Mouse (Mus musculus): ENCODE data around the gene Aldh3b1.
A peak's percentile ranks its signal among the peaks of the same experiment; 100 is the strongest.
"Not testable (repeated sequence)": the region's sequence is repeated elsewhere in the genome, so short reads cannot be mapped to it uniquely, and the experiment has no call there.

Gene Aldh3b1

DNA sequence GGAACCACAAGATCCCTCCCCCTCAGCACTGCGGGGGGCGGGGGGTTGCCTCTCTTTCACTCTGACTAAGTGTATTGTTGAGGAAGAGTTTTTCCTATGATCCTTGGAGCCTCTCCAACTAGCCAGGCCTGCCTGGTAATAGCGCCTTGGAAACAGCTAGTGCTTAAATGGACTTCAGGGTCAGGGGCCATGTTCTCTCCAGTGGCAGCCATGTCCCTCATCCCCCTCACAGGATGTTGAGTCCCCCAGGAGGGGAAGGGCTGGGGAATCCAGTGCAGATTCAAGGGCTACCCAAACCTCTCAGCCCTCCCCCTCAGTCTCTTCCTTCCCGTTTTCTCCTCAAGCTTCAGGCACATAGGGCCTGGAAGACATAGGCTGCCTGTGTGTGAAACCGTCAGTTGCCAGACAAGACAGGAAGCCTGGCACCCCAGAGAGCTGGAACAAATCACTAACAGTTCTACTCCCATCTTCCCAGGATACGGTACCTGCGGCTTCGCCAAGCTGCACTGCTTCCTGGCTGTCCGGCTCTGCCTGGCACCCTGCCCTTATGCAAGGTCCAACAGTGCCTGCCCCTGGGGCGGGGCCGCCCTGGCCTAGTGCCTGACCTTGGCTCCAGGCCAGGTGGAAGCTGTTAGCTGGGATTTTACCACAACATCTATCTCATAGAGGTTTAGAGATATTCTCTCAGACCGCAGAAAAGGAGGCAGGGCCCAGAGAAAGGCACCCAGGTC is at the start of gene Aldh3b1:
TSS of gene Aldh3b1 (minus strand) at position 598 of the 731 bp plus-strand sequence.
- peak; percentile 28 for DNase-seq

DNA sequence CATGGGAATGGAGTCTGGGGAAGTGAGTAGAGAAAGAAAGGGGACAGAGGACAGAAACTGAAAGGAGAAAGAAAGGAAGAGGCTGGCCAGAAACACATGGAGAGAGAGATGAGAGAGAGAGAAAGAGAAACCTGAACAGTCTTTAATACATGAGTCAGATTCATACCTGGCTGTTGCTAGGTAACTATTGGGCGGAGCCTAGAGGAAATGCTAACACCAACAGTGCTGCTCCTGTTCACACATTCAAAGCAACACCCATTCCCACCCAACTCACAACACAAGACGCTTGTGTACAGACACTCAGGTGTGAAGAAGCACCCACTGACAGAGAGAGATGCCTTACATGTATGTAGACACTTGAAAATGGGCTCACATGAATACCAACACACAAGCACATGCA is 46.3 kb upstream of the Aldh3b1 start:
- DNase-seq = no peak

DNA sequence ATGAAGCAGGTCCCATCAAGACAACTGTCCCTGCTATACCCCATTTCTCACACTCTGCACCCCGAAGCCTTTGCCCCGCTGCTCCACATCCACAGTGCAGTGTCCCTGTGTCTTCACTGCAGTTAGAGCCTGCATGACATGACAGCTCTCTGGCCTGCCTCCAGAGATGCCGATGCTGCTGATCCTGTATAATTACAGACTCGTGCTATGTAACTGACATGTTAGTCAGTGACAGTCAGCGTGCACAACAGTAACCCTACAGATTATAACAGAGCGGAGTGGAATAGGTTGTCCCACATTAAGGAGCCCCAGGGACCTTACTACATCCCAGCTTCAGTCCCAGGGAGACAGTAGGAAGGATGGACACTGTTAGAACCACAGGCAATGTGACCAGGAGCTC is 45.0 kb upstream of the Aldh3b1 start:
- DNase-seq = not testable (repeated sequence)

DNA sequence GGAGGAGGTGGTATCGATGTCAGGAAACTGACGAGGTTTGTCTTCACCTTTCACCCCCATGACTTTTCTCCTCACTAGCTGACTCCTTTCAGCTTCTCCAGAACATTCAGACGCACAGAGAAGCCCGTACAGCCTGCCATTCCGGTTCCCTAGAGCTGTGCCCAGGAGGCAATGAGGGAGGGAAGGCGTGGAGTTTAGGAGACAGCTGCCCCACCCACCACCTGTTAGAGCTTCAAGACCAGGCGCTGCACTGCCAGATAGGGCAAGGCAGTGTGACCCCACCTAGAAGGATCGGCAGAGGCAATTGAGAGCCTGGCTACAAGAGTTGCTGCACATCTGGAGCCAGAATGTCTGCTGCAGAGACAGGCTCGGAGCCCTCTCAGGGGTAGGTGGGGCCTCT is 42.6 kb upstream of the Aldh3b1 start, which contains the start of gene Aldh3b2:
TSS of gene Aldh3b2 (plus strand) at position 100 of the 400 bp plus-strand sequence.
- no peak for DNase-seq

DNA sequence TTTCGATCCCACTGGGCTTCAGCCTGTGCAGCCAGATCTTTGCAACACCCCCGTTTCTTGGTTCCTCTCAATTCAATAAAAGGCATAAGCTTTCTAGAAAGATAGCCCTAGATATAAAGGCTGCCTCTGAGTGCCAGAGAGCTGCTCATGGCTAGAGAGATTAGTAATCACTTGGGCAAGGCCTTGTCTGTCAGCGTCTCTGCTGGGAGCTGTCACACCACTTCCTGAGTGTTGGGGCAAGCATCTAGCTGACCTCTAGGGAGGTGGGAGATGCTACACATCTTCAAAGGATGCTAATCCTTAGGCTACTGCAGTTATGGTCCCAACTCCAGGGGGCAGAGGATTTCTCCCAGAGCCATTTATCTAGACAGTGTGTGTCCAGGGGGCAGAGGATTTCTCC is 37.6 kb upstream of the Aldh3b1 start:
- no peak for DNase-seq

DNA sequence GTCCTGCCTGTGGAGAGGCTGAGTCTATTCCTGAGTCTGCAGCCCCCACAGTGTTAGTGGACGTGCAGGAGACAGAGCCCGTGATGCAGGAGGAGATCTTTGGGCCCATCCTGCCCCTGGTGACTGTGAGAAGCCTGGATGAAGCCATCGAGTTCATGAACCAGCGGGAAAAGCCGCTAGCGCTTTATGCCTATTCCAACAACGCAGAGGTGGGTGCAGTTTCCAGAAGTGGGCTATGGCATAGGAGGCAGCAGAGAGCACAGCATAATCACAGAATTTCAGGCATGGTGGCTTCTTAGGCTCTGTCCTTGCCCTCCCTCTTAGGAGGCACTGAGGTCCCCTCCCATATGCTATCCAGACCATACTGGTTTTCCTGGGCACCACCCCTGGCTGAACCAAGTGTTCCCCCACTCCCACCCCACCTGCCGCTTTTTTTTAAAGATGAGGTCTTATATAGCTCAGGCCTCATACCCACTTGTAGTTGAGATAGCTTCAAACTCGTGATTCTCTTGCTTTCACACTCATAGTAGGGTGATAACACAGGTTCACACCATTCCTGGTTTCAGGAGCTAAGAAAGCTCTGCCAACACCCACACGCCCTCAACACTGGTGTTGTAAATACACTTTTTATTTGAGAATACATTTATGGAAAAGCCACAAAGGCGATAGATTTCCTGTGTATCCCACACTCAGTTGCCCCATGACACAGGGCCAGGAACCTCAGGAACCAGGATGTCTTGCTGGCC is 36.9 kb upstream of the Aldh3b1 start:
- DNase-seq = no peak

DNA sequence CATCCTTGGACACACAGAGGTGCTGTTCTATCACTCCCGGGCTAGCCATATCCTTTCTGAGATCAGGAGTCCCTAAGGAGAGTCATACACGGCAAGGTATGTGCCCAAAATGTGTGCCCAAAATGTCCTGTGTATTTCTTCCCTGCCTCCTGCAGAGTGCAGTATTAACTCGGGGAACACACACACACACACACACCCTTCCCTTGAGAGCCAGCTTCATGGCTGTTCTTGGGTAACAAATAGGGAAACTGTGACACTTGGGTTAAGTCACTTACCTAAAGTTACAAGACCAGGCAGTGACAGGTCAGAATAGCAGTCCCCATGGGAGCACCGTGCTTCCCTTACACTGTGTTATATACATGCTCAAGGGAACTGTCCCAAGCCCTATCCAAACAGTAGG is 34.4 kb upstream of the Aldh3b1 start:
- no peak for DNase-seq

DNA sequence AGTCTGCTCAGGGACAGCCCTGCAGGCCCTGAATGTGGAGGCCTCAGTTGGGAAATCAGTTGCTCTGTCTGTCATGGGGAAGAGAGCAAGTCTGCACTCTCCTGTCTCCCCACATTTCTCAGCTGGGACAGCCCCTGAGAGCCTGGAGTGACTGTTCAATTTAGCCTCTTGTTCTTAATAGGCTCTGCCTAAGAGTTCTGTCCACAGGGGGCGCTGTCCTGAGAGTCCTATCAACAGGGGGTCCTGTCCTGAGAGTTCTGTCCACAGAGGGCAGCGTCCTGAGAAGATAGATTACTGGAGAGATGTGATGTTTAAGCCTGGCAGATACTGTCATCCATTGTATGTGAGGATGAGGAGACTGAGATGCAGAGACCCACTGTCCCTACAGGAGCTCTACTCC is 32.9 kb upstream of the Aldh3b1 start:
- peak; percentile 30 for DNase-seq

DNA sequence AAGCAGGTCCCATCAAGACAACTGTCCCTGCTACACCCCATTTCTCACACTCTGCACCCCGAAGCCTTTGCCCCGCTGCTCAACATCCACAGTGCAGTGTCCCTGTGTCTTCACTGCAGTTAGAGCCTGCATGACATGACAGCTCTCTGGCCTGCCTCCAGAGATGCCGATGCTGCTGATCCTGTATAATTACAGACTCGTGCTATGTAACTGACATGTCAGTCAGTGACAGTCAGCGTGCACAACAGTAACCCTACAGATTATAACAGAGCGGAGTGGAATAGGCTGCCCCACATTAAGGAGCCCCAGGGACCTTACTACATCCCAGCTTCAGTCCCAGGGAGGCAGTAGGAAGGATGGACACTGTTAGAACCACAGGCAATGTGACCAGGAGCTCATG is 32.2 kb upstream of the Aldh3b1 start:
- DNase-seq = not testable (repeated sequence)

DNA sequence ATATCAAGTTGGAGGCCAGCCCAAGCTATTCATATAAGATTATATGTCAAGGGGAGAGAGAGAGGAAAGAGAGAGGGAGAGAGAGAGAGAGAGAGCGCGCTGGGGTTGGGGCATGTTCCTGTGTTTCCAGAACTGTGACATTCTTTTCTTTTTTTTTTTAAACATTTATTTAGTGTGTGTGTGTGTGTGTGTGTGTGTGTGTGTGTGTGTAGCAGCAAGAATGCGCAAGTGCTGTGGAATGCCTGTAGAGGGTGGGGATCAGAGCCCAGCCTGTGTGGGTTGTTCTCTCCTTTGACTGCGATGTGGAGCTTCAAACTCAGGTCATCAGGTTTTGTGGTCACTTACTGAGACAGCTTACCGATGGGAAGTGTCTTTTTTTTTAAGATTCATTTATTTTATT is 30.6 kb upstream of the Aldh3b1 start:
- no peak for DNase-seq

DNA sequence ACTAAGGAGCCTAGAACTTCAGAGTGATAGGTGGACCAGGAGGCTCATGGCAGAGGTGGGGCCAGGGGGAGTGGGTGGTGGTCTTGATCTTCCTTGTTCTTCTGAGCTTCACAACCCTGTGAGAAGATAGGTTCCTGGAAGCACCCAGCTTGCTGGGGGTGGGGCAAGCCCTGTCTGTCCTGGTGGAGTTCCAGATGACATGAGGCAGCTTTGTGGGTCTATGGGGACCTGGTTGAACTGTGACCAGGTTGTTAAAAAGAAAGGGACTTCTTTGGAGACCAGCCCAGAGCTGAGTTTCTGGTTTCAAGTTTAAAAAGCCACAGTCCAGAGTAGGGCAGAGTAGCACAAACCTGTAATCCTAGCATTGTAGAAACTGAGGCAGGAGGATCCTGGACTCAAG is 29.4 kb upstream of the Aldh3b1 start:
- DNase-seq = no peak

DNA sequence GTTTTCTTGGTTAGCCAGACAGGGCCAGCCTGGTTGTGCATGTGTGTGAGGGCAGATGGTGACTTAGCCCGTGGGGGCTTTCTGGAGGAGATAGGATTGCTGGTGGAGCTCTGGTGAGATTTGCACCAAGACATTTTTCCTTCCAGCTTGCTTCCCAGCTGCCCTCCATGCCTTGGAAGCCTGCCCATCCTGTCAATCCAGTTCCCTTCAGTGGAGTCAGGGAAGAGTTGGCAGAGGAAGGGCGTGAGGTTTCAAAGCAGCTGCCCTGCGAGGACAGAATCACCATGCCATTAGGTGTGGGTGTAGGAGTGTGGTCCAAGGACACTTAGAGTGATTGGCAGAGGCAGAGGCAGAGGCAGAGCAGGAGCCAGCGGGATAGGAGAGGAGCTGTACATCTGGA is 28.9 kb upstream of the Aldh3b1 start, which contains the start of gene Aldh3b3:
TSS of gene Aldh3b3 (plus strand) at position 176 of the 400 bp plus-strand sequence.
- no peak for DNase-seq

DNA sequence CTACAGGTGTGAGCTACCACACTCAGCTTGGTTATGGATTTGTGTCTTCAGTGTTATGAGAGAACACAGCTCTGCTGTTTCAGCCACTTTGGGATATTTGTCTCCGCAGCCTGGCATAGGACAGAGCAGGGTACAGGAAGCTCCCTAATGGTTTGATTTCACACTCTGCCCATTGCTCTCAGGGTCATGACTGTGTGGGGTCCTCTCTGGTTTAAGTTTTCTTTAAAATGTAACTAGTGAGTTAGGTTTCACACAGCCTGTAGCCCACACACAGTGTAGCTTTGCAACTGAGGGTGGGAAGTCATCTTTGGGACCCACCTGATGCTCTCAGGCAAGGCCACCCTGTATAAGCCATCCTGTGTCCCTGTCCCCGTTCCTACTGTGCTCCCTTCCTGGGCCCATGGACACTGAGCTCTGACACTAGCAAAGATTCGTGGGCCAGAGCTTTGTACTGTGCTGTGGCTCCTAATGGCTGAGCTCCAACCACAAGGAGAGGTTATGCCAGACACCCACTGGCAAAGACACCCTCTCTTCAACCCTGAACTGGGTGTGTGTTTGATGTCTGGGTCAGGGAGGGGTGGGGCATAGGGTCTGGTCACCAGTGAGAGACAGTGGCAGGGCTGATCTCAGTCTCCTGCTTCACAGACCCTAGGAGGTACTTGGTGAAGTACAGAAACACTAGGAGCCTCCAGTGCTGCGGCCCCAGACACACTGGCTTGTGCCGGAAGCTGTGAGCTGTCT is 27.9 kb upstream of the Aldh3b1 start:
- DNase-seq = not testable (repeated sequence)

DNA sequence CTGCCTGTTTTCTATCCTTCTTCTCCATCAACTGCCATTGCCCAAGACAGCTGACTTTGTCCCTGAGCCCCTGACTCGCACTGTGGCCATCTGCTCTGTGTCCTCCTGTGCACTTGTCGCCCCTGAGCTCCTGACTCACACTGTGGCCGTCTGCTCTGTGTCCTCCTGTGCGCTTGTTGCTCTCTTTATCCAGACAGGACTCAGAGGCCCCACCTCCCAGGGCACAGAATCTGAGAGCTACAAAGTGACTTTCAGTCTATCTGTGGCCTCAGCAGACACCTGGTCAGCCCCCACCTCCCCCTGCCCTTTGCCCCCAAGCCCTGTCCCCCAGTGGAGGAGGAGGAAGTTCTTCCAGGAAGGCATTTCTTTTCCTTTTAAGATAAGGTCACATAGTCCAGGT is 26.2 kb upstream of the Aldh3b1 start:
- no peak for DNase-seq

DNA sequence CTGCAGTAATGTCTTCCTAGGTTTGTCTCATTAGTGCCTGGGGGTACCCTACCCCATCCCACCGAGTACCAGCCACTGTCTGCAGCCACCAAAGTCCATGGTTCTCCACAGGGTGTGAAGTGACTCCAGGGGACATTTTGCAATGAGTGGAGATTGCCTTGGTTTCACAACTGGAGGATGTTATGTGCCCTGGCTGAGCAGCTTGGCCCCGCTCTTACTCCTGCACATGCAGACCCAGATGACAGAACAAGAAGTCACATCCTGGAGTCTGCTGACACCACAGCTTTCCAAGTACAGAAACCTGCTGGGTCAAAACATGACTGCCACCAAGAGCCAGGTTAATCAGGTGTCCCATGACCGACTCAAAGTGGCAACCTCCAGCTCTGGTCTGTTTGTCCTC is 25.4 kb upstream of the Aldh3b1 start:
- no peak for DNase-seq

DNA sequence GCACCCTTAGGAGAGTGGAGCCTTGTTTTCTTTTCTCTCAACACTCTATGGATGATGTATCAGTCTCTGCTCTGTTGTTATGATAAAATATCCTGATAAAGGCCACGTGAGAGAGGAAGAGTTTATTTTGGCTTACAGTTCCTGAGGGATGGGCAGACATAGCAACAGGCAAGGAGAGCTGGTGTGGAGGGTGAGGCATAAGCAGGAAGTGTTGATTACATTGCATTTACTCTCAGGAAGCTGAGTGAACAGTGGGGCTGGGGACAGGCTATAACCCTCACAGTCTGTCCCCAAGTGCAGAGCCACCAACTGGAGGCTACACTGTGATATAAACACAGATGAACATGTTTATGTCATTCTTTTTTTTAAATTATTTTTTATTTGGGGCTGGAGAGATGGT is 22.5 kb upstream of the Aldh3b1 start:
- DNase-seq = no peak

DNA sequence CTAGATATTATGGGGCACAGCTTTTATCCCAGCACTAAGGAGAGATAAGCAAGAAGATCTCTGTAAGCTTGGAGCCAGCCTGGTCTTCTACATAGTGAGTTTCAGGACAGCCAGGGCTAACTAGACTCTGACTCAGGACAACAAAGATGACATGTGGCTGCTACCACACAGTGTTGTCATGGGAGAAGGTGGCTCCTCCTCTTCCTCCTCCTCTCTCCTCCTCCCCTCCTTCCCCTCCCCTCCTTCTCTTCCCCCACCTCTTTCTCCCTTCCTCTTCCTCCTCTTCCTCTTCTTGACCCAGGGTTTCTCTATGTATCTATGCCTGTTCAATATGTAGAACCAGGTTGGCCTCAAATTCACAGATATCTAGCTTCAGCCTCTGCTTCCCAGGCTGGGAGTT is 21.9 kb upstream of the Aldh3b1 start:
- no peak for DNase-seq

DNA sequence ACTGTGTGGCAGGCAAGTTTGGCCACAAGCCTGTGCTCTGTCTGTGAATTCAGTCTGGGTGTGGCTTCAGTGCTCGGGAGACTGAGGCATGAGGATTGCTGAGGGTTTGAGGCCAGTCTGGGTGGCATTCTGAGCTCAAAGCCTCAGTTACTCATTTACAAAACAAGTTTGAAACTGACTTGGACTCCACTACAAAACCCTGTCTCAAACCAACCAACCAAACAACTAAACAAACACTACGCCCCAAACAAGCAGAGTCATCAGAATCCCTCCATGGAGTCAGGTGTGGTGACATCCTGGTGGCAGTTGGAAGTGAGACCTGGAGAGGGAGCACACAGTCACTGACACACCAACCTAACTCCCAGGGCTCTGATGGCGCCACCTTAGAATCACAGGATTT is 20.7 kb upstream of the Aldh3b1 start:
- no peak for DNase-seq

DNA sequence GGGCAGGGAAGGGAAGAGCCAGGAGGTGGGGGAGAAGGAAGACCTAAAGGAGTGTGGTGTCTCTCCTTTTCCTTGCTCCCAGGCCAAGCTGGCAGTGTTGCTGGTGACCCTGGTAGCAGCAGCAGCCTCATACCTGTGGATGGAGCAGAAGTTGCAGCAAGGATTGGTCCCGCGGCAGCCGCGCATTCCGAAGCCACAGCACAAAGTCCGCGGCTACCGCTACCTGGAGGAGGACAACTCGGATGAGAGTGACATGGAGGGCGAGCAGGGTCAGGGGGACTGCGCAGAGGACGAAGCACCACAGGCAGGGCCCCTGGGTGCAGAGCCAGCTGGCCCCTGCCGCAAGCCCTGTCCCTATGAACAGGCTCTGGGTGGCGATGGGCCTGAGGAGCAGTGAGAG is 18.9 kb upstream of the Aldh3b1 start:
- DNase-seq = no peak

DNA sequence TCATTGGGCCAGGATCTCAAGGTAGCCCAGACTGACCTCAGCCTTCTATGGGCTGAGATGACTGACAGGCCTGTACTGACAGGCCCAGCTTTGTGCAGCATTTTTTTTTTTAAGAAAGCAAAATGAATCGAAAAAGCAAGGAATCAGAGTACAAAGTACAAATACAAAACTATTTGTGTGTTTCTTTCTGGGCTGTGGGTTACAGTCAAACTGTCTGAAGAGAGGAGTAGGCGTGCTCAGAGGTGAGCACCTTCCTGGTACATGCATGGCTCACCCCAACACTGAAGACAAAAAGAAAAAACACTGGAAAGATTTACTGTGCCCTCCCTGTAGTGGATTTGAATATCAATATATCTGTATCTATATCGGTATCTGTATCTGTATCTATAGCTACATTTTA is 18.2 kb upstream of the Aldh3b1 start:
- no peak for DNase-seq

DNA sequence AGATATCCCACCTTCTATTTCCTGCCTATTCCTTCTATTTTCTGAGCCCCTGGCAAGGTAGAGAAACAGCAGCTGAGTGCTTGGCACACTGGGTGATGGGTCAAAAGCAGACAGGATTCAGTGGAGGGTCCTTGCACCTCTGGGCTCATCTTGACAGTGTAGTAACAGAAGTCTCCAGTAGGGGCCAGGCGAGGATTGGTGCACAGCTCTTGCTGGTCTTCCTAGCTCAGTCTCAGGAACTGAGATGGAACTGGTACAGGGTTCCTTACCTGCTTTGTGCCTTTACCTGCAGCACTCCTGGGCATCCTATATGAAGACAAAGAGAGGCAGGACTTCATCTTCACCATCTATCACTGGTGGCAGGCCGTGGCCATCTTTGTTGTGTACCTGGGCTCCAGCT is 17.1 kb upstream of the Aldh3b1 start:
- DNase-seq = peak; percentile 81

DNA sequence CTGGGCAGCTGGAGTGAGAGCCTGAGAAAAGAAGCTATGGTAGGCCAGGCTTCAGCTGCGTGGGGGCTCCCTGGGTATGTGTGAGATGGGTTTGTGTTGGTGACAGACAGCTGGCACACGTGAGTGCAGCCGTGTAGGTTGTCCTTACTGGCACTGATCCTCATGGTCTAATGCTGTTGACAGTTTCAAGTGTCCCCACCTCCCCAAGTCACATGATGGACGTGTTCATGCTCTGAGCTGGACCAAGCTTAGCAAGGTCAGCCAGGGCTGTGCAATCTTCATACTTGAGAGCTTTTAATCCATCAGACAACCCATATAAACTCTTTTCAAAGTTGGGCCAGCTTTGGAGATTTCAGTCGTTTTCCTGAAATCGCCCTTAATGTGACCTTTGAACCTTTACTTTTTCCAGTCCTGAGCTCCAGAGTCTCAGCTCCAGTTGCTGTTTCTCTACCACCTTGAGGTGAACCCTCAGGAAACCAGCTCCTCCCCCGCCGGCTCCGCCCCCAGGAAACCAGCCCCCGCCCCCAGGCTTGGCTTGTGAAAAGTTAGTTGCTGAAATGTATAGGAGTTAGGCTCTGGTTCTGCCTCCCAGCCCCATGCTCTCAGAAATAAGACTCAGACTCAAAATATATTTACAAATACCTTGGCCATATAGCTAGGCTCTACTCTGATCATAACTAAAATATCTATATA is 16.4 kb upstream of the Aldh3b1 start:
- peak; percentile 83 for DNase-seq
